Mouse (Mus musculus) brain, adult 10 weeks (tissue): ENCODE measurements around the gene Saal1. TPM values are rescaled to one million over a fixed set of nuclear protein-coding genes. Genes with fewer than 3 reads are reported as not detected.

Experiments
- polyA plus RNA-seq: library from polyadenylated mRNA; stranded (reverse); fragments of 350-450 nt; fragmentation: Illumina TruSeq; extraction: RNeasy Lipid Tissue Mini Kit (QIAGEN cat#74804); gene quantifications from one replicate; pipeline ENCODE4 v1.2.3, GENCODE M21; 2015; ENCODE audit warnings: low read depth, low replicate concordance

Gene Saal1
- 6.8 TPM for polyA plus RNA-seq

DNA sequence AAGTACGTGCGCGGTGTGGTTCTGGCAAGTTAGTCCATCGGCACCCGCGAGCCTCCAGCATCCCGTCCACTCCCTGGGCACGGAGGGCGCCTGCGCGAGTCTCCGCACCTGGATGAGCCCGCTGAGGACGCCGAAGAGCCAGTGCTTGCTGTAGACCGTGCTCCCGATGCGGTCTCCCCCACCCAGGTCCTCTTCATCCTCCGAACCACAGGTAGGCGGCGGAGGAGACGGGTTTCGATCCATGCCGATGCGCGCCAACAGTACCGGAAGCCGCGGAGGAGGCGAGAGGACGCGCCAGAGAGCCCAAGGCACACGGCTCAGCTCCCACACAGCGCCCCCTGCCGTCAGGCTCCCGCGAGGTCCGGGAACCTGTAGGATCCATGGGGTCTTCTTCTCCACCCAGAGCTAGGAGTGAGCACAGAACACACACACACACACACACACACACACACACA lies at the start of gene Saal1:
Gene Saal1, minus strand, starts transcription at position 291 of the 455 bp plus-strand sequence.

DNA sequence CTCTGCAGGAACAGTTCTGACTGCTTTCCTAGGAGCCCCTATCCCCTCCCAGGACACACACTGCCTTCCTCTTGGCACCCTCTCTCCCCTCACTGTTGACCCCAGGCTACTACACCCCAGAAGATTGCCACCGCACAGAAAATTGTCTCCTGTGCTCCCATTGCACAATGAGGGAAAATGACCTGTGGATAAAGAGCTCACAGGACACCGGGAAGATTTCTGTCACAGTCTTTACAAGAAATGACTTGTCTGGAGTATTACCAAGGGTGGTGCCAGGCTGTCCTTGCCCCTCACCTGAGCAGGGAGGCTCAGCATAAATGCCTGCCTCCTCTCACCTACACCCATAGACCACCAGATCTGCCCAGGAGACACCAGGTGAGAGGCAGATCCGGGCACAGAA lies 41.0 kb upstream of the Saal1 start, which contains the start of gene Saa2:
Gene Saa2, plus strand, starts transcription at position 301 of the 400 bp plus-strand sequence.

DNA sequence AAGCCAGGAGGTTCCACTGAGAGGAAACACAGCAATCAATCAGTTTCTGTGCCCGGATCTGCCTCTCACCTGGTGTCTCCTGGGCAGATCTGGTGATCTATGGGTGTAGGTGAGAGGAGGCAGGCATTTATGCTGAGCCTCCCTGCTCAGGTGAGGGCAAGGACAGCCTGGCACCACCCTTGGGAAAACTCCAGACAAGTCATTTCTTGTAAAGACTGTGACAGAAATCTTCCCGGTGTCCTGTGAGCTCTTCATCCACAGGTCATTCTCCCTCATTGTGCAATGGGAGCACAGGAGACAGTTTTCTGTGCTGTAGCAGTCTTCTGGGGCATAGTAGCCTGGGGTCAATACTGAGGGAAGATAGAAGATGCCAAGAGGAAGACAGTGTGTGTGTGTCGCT lies 32.4 kb upstream of the Saal1 start, which contains the start of gene Saa1:
Gene Saa1, minus strand, starts transcription at position 101 of the 400 bp plus-strand sequence.

DNA sequence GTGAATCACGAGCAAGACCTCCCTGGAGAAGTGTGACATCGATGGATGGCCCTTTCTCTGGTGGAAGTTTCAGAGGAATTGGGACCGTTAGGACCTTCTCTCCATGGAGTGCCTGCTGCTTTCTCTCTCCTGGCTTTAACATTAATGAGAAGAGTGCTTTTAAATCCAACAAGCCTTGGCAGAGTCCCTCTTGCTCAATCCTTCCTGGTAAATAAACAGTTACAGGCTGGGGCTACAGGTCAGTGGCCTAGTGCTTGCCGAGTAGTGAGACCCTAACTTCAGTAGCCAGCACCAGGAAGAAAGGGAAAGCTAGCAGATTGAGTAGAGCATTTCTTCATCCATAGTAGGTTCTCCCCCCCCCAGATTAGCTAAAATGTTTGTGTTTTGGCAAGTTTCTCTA lies 22.0 kb upstream of the Saal1 start, which contains the start of gene Saa4:
Gene Saa4, minus strand, starts transcription at position 146 of the 400 bp plus-strand sequence.

DNA sequence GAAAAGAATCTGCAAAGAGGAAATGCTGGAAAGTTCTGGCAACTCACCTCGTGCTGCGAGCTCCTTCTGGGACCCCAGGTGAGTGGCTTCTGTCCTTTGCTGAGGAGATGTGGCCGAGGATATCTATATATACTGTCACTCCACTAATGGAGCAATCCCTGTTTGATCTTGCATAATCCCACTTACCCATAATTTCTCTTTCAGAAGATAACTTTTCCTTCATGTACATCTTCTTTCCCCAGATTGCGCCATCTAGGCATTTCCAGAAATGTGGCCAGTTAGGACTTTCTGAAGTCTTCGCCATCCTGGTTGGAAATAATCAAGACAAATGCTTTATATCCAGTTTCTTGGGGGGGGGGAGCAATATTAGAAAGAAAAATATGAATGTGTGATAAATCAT lies 5.1 kb upstream of the Saal1 start, which contains the start of gene Saa3:
Gene Saa3, minus strand, starts transcription at position 101 of the 400 bp plus-strand sequence.

DNA sequence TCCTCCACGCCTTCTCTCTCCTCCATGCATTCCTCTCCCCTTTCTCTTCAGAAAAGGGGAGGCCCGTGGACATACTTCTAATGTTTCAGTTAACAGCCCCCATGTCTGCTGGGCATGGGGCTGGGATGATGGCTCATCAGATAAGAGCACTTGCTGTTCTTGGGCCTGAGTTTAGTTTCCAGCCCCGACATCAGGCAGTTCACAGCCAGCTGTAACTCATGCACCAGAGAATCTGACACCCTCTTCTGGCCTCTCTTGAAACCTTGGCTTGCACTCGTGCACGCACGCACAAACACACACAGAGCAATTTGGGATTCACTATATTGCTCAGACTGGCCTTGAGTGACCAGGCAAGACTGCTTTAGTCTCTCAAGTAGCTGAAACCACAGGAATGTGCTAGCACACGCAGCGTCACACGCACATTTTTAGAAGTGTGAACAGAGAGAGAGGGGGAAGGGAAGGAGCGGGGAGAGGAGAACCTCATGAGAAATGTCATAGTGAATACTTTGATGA lies 38.3 kb downstream of the Saal1 start, which contains the start of gene Tph1:
Gene Tph1, minus strand, starts transcription at position 378 of the 513 bp plus-strand sequence.

DNA sequence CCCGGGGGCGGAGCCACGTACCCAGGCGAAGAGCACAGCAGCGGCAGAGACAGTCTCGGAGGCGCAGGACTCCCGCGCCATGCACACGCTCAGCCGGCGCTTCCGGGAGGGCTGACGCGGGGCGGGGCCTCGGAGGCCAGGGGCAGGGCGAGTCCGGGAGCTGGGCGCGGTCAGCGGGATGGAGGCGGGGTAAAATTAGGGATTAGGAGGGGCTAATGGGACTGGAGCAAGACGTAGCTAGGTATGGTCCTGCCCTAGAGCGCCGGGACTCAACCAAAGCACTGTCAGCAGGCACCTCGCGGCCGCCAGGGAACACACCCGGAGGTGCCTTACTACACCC lies 70.8 kb downstream of the Saal1 start, which contains the start of gene Sergef:
Gene Sergef, minus strand, starts transcription at position 116 of the 340 bp plus-strand sequence.

Other genes with a start within 250 kb of the Saal1 start
- 35.9 TPM for gene Sergef, start 70.9 kb downstream of the Saal1 start, polyA plus RNA-seq
- 0.95 TPM for gene Tph1, start 38.1 kb downstream of the Saal1 start, polyA plus RNA-seq
- gene Saa3, start 5.0 kb upstream of the Saal1 start, polyA plus RNA-seq, result not detected
- gene Saa4, start 21.9 kb upstream of the Saal1 start, polyA plus RNA-seq, result not detected
- gene Saa1, start 32.3 kb upstream of the Saal1 start, polyA plus RNA-seq, result not detected
- not detected for gene Saa2, start 41.1 kb upstream of the Saal1 start, polyA plus RNA-seq
- gene Hps5, start 85.4 kb upstream of the Saal1 start, polyA plus RNA-seq, result 14.3 TPM
- gene Gtf2h1, start 85.4 kb upstream of the Saal1 start, polyA plus RNA-seq, result 35.0 TPM
- gene Ldha, start 130.8 kb upstream of the Saal1 start, polyA plus RNA-seq, result 476 TPM
- gene Ldhc, start 150.5 kb upstream of the Saal1 start, polyA plus RNA-seq, result 0.45 TPM
- gene Tsg101, start 209.3 kb upstream of the Saal1 start, polyA plus RNA-seq, result 135 TPM
- gene Uevld, start 247.8 kb upstream of the Saal1 start, polyA plus RNA-seq, result 10.6 TPM